Mouse (Mus musculus) forebrain, embryonic 11.5 days (tissue): ENCODE data around the gene Itgad. TPM values are rescaled to one million over a fixed set of nuclear protein-coding genes. Genes with fewer than 3 reads are reported as not detected.

Source experiments
- ATAC-seq: fragments of 200-750 bp; cut with Nextera tagmentation; replicated peaks from 2 replicates; pipeline ENCODE4 v1.8.0; 2017; ENCODE audit warnings: moderate TSS enrichment; ENCODE audit not compliant: low FRiP score
- DNase-seq: peaks from one replicate; pipeline ENCODE4 v3.0.0-alpha.2; 2017; ENCODE audit warnings: low spot score
- H3K27ac ChIP-seq: fragments of 300-500 bp; sonication (generic); 2 replicates; pipeline ENCODE4 v1.5.1; 2014; ENCODE audit warnings: low read depth, low read length
- H3K27me3 ChIP-seq: fragments of 300-500 bp; sonication (generic); 2 replicates; pipeline ENCODE4 v1.6.1; 2014; ENCODE audit warnings: mild to moderate bottlenecking, low read length, mixed read lengths; ENCODE audit not compliant: control insufficient read depth, insufficient read depth
- H3K36me3 ChIP-seq: fragments of 300-500 bp; sonication (generic); 2 replicates; pipeline ENCODE4 v1.6.1; 2014; ENCODE audit warnings: mild to moderate bottlenecking, low read length, moderate library complexity, mixed read lengths; ENCODE audit not compliant: control insufficient read depth, insufficient read depth
- H3K4me1 ChIP-seq: fragments of 300-500 bp; sonication (generic); replicated peaks from 2 replicates; pipeline ENCODE4 v1.6.1; 2014; ENCODE audit warnings: low read length, mixed read lengths; ENCODE audit not compliant: control insufficient read depth, insufficient read depth
- H3K4me2 ChIP-seq: fragments of 300-500 bp; sonication (generic); 2 replicates; pipeline ENCODE4 v1.6.1; 2014; ENCODE audit warnings: low read depth, mild to moderate bottlenecking, low read length, moderate library complexity, mixed read lengths; ENCODE audit not compliant: severe bottlenecking
- H3K4me3 ChIP-seq: fragments of 300-500 bp; sonication (generic); 2 replicates; pipeline ENCODE4 v1.5.1; 2014; ENCODE audit warnings: low read depth, low read length
- H3K9ac ChIP-seq: fragments of 300-500 bp; sonication (generic); 2 replicates; pipeline ENCODE4 v1.6.1; 2014; ENCODE audit warnings: low read length
- H3K9me3 ChIP-seq: fragments of 300-500 bp; sonication (generic); 2 replicates; pipeline ENCODE4 v1.6.1; 2016; ENCODE audit warnings: low read length, mixed read lengths; ENCODE audit not compliant: control insufficient read depth
- WGBS: fragments of 180-500 bp; shearing (Covaris S2); extraction: QIAGEN DNeasy Blood & Tissue Kit; methylation state at CpG from one replicate; pipeline ENCODE4 v1.1.7; 2014; 5-methylcytosine and 5-hydroxymethylcytosine counted together
- polyA plus RNA-seq: library from polyadenylated mRNA; unstranded; fragments of >200 nt; fragmentation: Nextera tagmentation; extraction: Ambion mirVana; gene quantifications from 2 replicates; pipeline ENCODE4 v1.2.1, GENCODE M21; 2014

Gene Itgad
- polyA plus RNA-seq, 1 experiment from 2014 or later: not detected

- no peak for DNase-seq
- Histone ChIP-seq H3K4me2 (no peak overlapping the region), H3K9me3 (no peaks in the 10 kb centered on the region), H3K27me3 (no peaks in the 10 kb centered on the region), H3K9ac (no peak overlapping the region), H3K4me3 (no peak overlapping the region), H3K27ac (no peak overlapping the region), H3K36me3 (no peaks in the 10 kb centered on the region), H3K4me1 (no peaks in the 10 kb centered on the region; the same call in 1 of the 2 replicates)
- no peak for ATAC-seq
- WGBS: 81% methylated on average over 2 of the region's 2 CpGs
Observed at GRCm38 (mm10) chr7:128234796-128235195, 80.6 kb downstream of the Itgad start.

- Histone ChIP-seq H3K4me2 (no peak overlapping the region), H3K9me3 (no peaks in the 10 kb centered on the region), H3K4me1 (no peaks in the 10 kb centered on the region; the same call in 1 of the 2 replicates), H3K27ac (no peak overlapping the region), H3K27me3 (no peaks in the 10 kb centered on the region), H3K36me3 (no peaks in the 10 kb centered on the region; the same call in 1 of the 2 replicates), H3K4me3 (no peak overlapping the region), H3K9ac (no peak overlapping the region)
- ATAC-seq (no peak), DNase-seq (no peak)
- WGBS: 87% methylated on average over 1 of the region's 1 CpGs
Observed at GRCm38 (mm10) chr7:128235481-128235880, 81.3 kb downstream of the Itgad start.

GRCm38 (mm10) chr7:128236426-128236825 is 82.2 kb downstream of the Itgad start:
- H3K9ac ChIP-seq: no peak overlapping the region; the same call in 1 of the 2 replicates
- WGBS: 93% methylated on average over 13 of the region's 13 CpGs
- ATAC-seq (no peak), DNase-seq (no peak)
- H3K27ac ChIP-seq: no peak overlapping the region
- no peaks in the 10 kb centered on the region; the same call in 1 of the 2 replicates for H3K4me1 ChIP-seq
- no peaks in the 10 kb centered on the region for H3K9me3 ChIP-seq
- no peak overlapping the region for H3K4me2 ChIP-seq
- no peak overlapping the region for H3K4me3 ChIP-seq
- no peaks in the 10 kb centered on the region for H3K27me3 ChIP-seq
- H3K36me3 ChIP-seq: no peaks in the 10 kb centered on the region; the same call in 1 of the 2 replicates

- DNase-seq: peak; percentile 93
- H3K4me3 ChIP-seq: peak within 1 kb of the TSS; percentile 69
- H3K36me3 ChIP-seq: no peaks in the 10 kb centered on the region; the same call in 1 of the 2 replicates
- H3K4me1 ChIP-seq: no peaks in the 10 kb centered on the region; the same call in 1 of the 2 replicates
- peak within 1 kb of the TSS; percentile 83 for H3K9ac ChIP-seq
- 27% methylated on average over 37 of the region's 37 CpGs for WGBS
- H3K27ac ChIP-seq: peak within 1 kb of the TSS; percentile 94
- H3K9me3 ChIP-seq: no peaks in the 10 kb centered on the region
- peak; percentile 24; the same call in 1 of the 2 replicates for ATAC-seq
- peak within 1 kb of the TSS; percentile 81 for H3K4me2 ChIP-seq
- H3K27me3 ChIP-seq: no peaks in the 10 kb centered on the region
Observed at GRCm38 (mm10) chr7:128236856-128237592, 82.8 kb downstream of the Itgad start, which contains the start of gene Armc5. Gene Armc5, plus strand, starts transcription at chr7:128237342.

GRCm38 (mm10) chr7:128237593-128237926 is 83.4 kb downstream of the Itgad start:
- H3K36me3 ChIP-seq: no peaks in the 10 kb centered on the region; the same call in 1 of the 2 replicates
- no peaks in the 10 kb centered on the region for H3K9me3 ChIP-seq
- under 1% methylated on average over 25 of the region's 25 CpGs for WGBS
- no peak for DNase-seq
- ATAC-seq: no peak
- no peaks in the 10 kb centered on the region for H3K27me3 ChIP-seq
- peak overlapping the region; percentile 83 for H3K9ac ChIP-seq
- H3K4me3 ChIP-seq: peak overlapping the region; percentile 69
- no peaks in the 10 kb centered on the region; the same call in 1 of the 2 replicates for H3K4me1 ChIP-seq
- H3K4me2 ChIP-seq: peak overlapping the region; percentile 81
- peak overlapping the region; percentile 94 for H3K27ac ChIP-seq

GRCm38 (mm10) chr7:128237927-128238778 is 84.0 kb downstream of the Itgad start, which contains the start of gene 9130023H24Rik:
Gene 9130023H24Rik, minus strand, starts transcription at chr7:128238031.
- H3K4me2 ChIP-seq: peak within 1 kb of the TSS; percentile 81
- ATAC-seq (peak; percentile 92), DNase-seq (peak; percentile 100)
- under 1% methylated on average over 71 of the region's 72 CpGs for WGBS
- H3K27ac ChIP-seq: peak within 1 kb of the TSS; percentile 94
- H3K9me3 ChIP-seq: no peaks in the 10 kb centered on the region
- no peaks in the 10 kb centered on the region; the same call in 1 of the 2 replicates for H3K36me3 ChIP-seq
- H3K4me3 ChIP-seq: peak within 1 kb of the TSS; percentile 69
- no peaks in the 10 kb centered on the region; the same call in 1 of the 2 replicates for H3K4me1 ChIP-seq
- H3K9ac ChIP-seq: peak within 1 kb of the TSS; percentile 83
- no peaks in the 10 kb centered on the region for H3K27me3 ChIP-seq

GRCm38 (mm10) chr7:128238991-128239390 is 84.8 kb downstream of the Itgad start:
- Histone ChIP-seq H3K9ac (no peak overlapping the region), H3K27ac (no peak overlapping the region; the same call in 1 of the 2 replicates), H3K4me1 (no peaks in the 10 kb centered on the region; the same call in 1 of the 2 replicates), H3K9me3 (no peaks in the 10 kb centered on the region), H3K4me3 (peak overlapping the region; percentile 69; the same call in 1 of the 2 replicates), H3K4me2 (peak overlapping the region; percentile 47), H3K36me3 (no peaks in the 10 kb centered on the region; the same call in 1 of the 2 replicates), H3K27me3 (no peaks in the 10 kb centered on the region)
- no peak for DNase-seq
- no peak for ATAC-seq
- 22% methylated on average over 4 of the region's 4 CpGs for WGBS

- Histone ChIP-seq H3K4me3 (no peak overlapping the region), H3K27me3 (no peaks in the 10 kb centered on the region), H3K36me3 (peaks cover 3% of the 10 kb centered on the region; the same call in 1 of the 2 replicates), H3K27ac (no peak overlapping the region), H3K9ac (no peak overlapping the region), H3K4me2 (no peak overlapping the region), H3K9me3 (no peaks in the 10 kb centered on the region), H3K4me1 (no peaks in the 10 kb centered on the region; the same call in 1 of the 2 replicates)
- 95% methylated on average over 27 of the region's 27 CpGs for WGBS
- no peak for DNase-seq
- ATAC-seq: no peak
Observed at GRCm38 (mm10) chr7:128240131-128240784, 86.1 kb downstream of the Itgad start.
